Mouse (Mus musculus): Measurements from ENCODE around the gene Gm12258.

GRCm38 (mm10) chr11:58904410-58904718 lies 57.4 kb downstream of the Gm12258 start:
- TF ChIP-seq CTCF (IDR thresholded peaks at IDR 0.05; ENCODE audit: borderline replicate concordance, insufficient read depth, low read depth, low read length) (no peak), POLR2A (IDR thresholded peaks at IDR 0.05; ENCODE audit: borderline replicate concordance, insufficient read depth, low read length) (no peak)
